Comparison of ENCODE assay signal across 28 mouse cellular contexts in the genomic region with DNA sequence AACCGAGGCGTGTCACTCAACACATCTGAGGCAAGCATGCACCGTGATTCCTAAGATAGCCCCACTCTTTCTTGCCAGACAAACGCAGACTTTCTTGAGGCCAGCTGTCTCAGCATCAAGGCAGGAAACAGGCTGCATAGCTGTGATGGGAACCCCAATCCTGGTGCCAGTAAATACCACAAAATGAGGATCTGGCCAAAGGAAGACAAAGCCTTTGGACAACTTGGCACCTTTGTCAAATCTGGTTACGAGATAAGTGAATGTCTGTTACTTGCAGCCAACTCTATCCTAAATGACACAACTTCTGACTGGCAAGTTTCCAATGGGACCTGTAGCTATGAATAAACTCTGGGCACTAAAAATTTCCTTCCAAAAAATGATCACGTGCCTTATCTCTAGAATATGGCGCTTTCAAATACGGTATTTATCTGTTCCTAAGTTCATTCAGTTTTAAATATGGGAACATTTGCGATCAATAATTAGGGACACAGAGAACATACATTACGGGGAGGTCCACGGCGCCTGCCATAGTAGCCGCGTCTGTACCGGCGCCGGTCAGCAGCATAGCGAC. TPM values are rescaled to one million over a fixed set of nuclear protein-coding genes. Genes with fewer than 3 reads are reported as not detected.
A peak's percentile ranks its signal among the peaks of the same experiment; 100 is the strongest.
DNase-seq lines count a peak whose midpoint lies in the region; ATAC-seq and TF ChIP-seq lines count a peak whose summit lies in the region.
"Had no signal": no experiment of that assay in that cellular context is flagged by ENCODE, and none has a peak within 500 bp of the region (broad histone marks: within the 10 kb centered on the region; RNA-seq: fewer than 3 reads in every experiment).

No protein-coding gene starts in this region.

- DNase-seq in heart, adult 11 months = peak; percentile 82
- DNase-seq in heart, postnatal 4 days = no peak
- DNase-seq in MEL (ENCODE audit: low read depth, low spot score) = peak; percentile 51
- DNase-seq in Muller cell, postnatal 12 days (ENCODE audit: inconsistent ontology term) = peak; percentile 65
- DNase-seq in cerebellum, postnatal 36 days = no peak
- DNase-seq in stomach, postnatal 0 days (ENCODE audit: low spot score) = no peak
- DNase-seq: adrenal gland, adult 2 months; cerebellum, adult 18-20 months; cerebellum, adult 9-10 months; cerebellum, postnatal 14 days; embryo, embryonic 11 days; gastrocnemius, postnatal 10 days; heart, adult 18-20 months; kidney, adult 2 months had no signal

- no peak overlapping the region for H3K4me3 ChIP-seq in MEL (ENCODE audit: control insufficient read depth in 1 of 2, insufficient read depth in 1 of 2, low read depth in 2 of 2, low read length in 2 of 2)
- H3K4me3 ChIP-seq in stomach, postnatal 0 days (ENCODE audit: low read depth, low read length) = no peak overlapping the region
- H3K4me3 ChIP-seq: embryonic facial prominence, embryonic 10.5 days; embryonic facial prominence, embryonic 13.5 days; erythroblast, embryonic 14.5 days; forebrain, embryonic 12.5 days; forebrain, embryonic 15.5 days; heart, embryonic 10.5 days; heart, embryonic 13.5 days had no signal

- no peak overlapping the region for H3K4me2 ChIP-seq in stomach, postnatal 0 days (replicated peaks; ENCODE audit: low read depth)
- H3K4me2 ChIP-seq: embryonic facial prominence, embryonic 13.5 days; forebrain, embryonic 12.5 days; forebrain, embryonic 15.5 days; heart, embryonic 13.5 days; hindbrain, embryonic 14.5 days had no signal

- H3K27me3 ChIP-seq in MEL (ENCODE audit: control insufficient read depth in 1 of 2, insufficient read depth in 2 of 2, low read length in 2 of 2) = no peaks in the 10 kb centered on the region
- no peaks in the 10 kb centered on the region for H3K27me3 ChIP-seq in stomach, postnatal 0 days (ENCODE audit: control insufficient read depth, insufficient read depth, low read length)
- H3K27me3 ChIP-seq: embryonic facial prominence, embryonic 13.5 days; forebrain, embryonic 12.5 days; forebrain, embryonic 15.5 days; heart, embryonic 13.5 days; Patski had no signal

- 0 out of 2 replicates have a peak overlapping the region, but pooled peaks have one; percentile 12 for H3K27ac ChIP-seq in MEL (ENCODE audit: control insufficient read depth, low read depth, low read length)
- no peak overlapping the region for H3K27ac ChIP-seq in stomach, postnatal 0 days (replicated peaks)
- H3K27ac ChIP-seq: embryonic facial prominence, embryonic 10.5 days; embryonic facial prominence, embryonic 13.5 days; forebrain, embryonic 12.5 days; forebrain, embryonic 15.5 days; heart, embryonic 10.5 days; heart, embryonic 13.5 days; hindbrain, embryonic 14.5 days; hindbrain, postnatal 0 days had no signal

- H3K9me3 ChIP-seq in MEL (replicated peaks; ENCODE audit: insufficient read depth, low read length) = no peaks in the 10 kb centered on the region
- no peaks in the 10 kb centered on the region for H3K9me3 ChIP-seq in stomach, postnatal 0 days (ENCODE audit: control insufficient read depth, low read length)
- H3K9me3 ChIP-seq: embryonic facial prominence, embryonic 10.5 days; embryonic facial prominence, embryonic 13.5 days; forebrain, embryonic 12.5 days; forebrain, embryonic 15.5 days; heart, embryonic 10.5 days; heart, embryonic 13.5 days had no signal

- no peak for TF ChIP-seq RAD21 in MEL (IDR thresholded peaks at IDR 0.05; ENCODE audit: low read depth, low read length)

- 92% methylated on average over 18 of the region's 18 CpGs for WGBS in stomach, postnatal 0 days

- peak; percentile 47 for ATAC-seq in megakaryocyte progenitor cell, adult 5-6 weeks (replicated peaks; ENCODE audit: poor library complexity)
- ATAC-seq in stomach, postnatal 0 days (ENCODE audit: low FRiP score, low TSS enrichment) = no peak
- ATAC-seq: CD4-positive, CD25-positive, alpha-beta regulatory T cell, adult 4 months; forebrain, embryonic 15.5 days; hindbrain, postnatal 0 days; inflammation-experienced regulatory T-cells, adult 6 months; intestine, embryonic 16.5 days; Patski had no signal

- H3K79me2 ChIP-seq in MEL (ENCODE audit: control insufficient read depth, insufficient read depth, low read length, poor library complexity) = peaks cover 65% of the 10 kb centered on the region

- H3K36me3 ChIP-seq in MEL (ENCODE audit: control insufficient read depth in 1 of 2, insufficient read depth in 2 of 2, low read length in 2 of 2) = peaks cover 60 to 64% of the 10 kb centered on the region in 2 experiments
- peaks cover 14% of the 10 kb centered on the region; the same call in 1 of the 2 replicates for H3K36me3 ChIP-seq in stomach, postnatal 0 days (ENCODE audit: control insufficient read depth, insufficient read depth, low read length)

- H3K9ac ChIP-seq in MEL (ENCODE audit: control insufficient read depth, low read depth, low read length, poor library complexity, severe bottlenecking) = no peak overlapping the region
- H3K9ac ChIP-seq in stomach, postnatal 0 days (ENCODE audit: low read length) = no peak overlapping the region
- H3K9ac ChIP-seq: embryonic facial prominence, embryonic 13.5 days; forebrain, embryonic 12.5 days; forebrain, embryonic 15.5 days; heart, embryonic 13.5 days; hindbrain, embryonic 14.5 days had no signal

- peaks cover 19 to 25% of the 10 kb centered on the region in 2 experiments for H3K4me1 ChIP-seq in MEL (ENCODE audit: control insufficient read depth in 1 of 2, insufficient read depth in 2 of 2, low read length in 2 of 2)
- 0 out of 2 replicates have a peak, but pooled peaks cover 4% of the 10 kb centered on the region for H3K4me1 ChIP-seq in stomach, postnatal 0 days (replicated peaks; ENCODE audit: control insufficient read depth, insufficient read depth)

- no peak for TF ChIP-seq POLR2A in MEL (IDR thresholded peaks at IDR 0.05; ENCODE audit: control insufficient read depth in 1 of 2, insufficient read depth in 1 of 2, low read depth in 1 of 2, low read length in 2 of 2, poor library complexity in 1 of 2)

- no peak for TF ChIP-seq CTCF in MEL (IDR thresholded peaks at IDR 0.05 in 2 of 3, conservative IDR thresholded peaks at IDR 0.05 in 1 of 3; ENCODE audit: control insufficient read depth in 1 of 3, insufficient read depth in 1 of 3, low read depth in 2 of 3, low read length in 3 of 3, poor library complexity in 1 of 3, severe bottlenecking in 1 of 3)
- TF ChIP-seq CTCF in stomach, postnatal 0 days (IDR thresholded peaks at IDR 0.05; ENCODE audit: low read depth) = no peak

- TF ChIP-seq EP300 in MEL (IDR thresholded peaks at IDR 0.05; ENCODE audit: low read depth in 1 of 2, low read length in 2 of 2) = peak; percentile 36 to 66; a peak in 3 of 4 replicates
- TF ChIP-seq EP300 in stomach, postnatal 0 days (optimal IDR thresholded peaks at IDR 0.05) = no peak

TF ChIP-seq in MEL, 35 proteins besides CTCF, POLR2A, EP300 and RAD21 (continues in another document):
- no peak for TF ChIP-seq SMC3 (IDR thresholded peaks at IDR 0.05; ENCODE audit: low read depth, low read length)
- no peak for TF ChIP-seq MAZ (IDR thresholded peaks at IDR 0.05; ENCODE audit: low read depth, low read length)
- TF ChIP-seq E2F4 (IDR thresholded peaks at IDR 0.05; ENCODE audit: borderline replicate concordance, low read depth, low read length) = no peak
- TF ChIP-seq ZKSCAN1 (IDR thresholded peaks at IDR 0.05; ENCODE audit: low read depth, low read length) = no peak
- peak; percentile 16; the same call in 1 of the 2 replicates for TF ChIP-seq RCOR1 (IDR thresholded peaks at IDR 0.05; ENCODE audit: low read depth, low read length)
- TF ChIP-seq TCF12 (IDR thresholded peaks at IDR 0.05; ENCODE audit: low read depth, low read length) = peak; percentile 65; the same call in 1 of the 2 replicates
- TF ChIP-seq GABPA (IDR thresholded peaks at IDR 0.05; ENCODE audit: low read depth, low read length) = no peak
- TF ChIP-seq ZMIZ1 (IDR thresholded peaks at IDR 0.05; ENCODE audit: low read depth, low read length) = no peak
- no peak for TF ChIP-seq ZNF384 (IDR thresholded peaks at IDR 0.05; ENCODE audit: low read depth, low read length)
- no peak for TF ChIP-seq MAFK (IDR thresholded peaks at IDR 0.05; ENCODE audit: borderline replicate concordance, low read depth, low read length)
- TF ChIP-seq MEF2A (IDR thresholded peaks at IDR 0.05; ENCODE audit: extremely low read depth, insufficient replicate concordance, low read depth, low read length, poor library complexity, severe bottlenecking) = 0 out of 2 replicates have a peak, but pooled peaks have one; percentile 19
- no peak for TF ChIP-seq POLR2AphosphoS2 (IDR thresholded peaks at IDR 0.05; ENCODE audit: low read length)
- TF ChIP-seq GATA1 (IDR thresholded peaks at IDR 0.05; ENCODE audit: low read depth, low read length) = peak; percentile 37; the same call in 1 of the 2 replicates
- TF ChIP-seq NELFE (IDR thresholded peaks at IDR 0.05; ENCODE audit: low read depth, low read length) = no peak
- peak; percentile 83 for TF ChIP-seq BHLHE40 (IDR thresholded peaks at IDR 0.05; ENCODE audit: borderline replicate concordance, low read depth, low read length)
- no peak for TF ChIP-seq KAT2A (conservative IDR thresholded peaks at IDR 0.05; ENCODE audit: low read depth, low read length)
- TF ChIP-seq MAX (IDR thresholded peaks at IDR 0.05; ENCODE audit: low read length) = no peak
- TF ChIP-seq UBTF (IDR thresholded peaks at IDR 0.05; ENCODE audit: borderline replicate concordance, insufficient read depth, low read depth, low read length) = no peak
- no peak for TF ChIP-seq ELF1 (IDR thresholded peaks at IDR 0.05; ENCODE audit: low read depth, low read length)
- TF ChIP-seq MYC (IDR thresholded peaks at IDR 0.05; ENCODE audit: low read depth, low read length) = no peak
- peak; percentile 46; the same call in 1 of the 2 replicates for TF ChIP-seq TAL1 (IDR thresholded peaks at IDR 0.05; ENCODE audit: low read length)

RNA-seq across cellular contexts. Expression of a gene that starts 9.3 kb away (rescaled TPM):
- 100 to 1,000 TPM; 274 to 277 TPM for total RNA-seq in heart, postnatal 4 days (2021)
- 575 and 609 TPM in 2 replicates for total RNA-seq in MEL (2012; rRNA removed)
- polyA plus RNA-seq in MEL (2012; ENCODE audit: insufficient read depth in 1 of 2, insufficient read length in 2 of 2, low read depth in 1 of 2, low replicate concordance in 2 of 2, missing spikeins in 1 of 2) = 1,000 to 10,000 TPM in 1 of 2 experiments, 100 to 1,000 TPM in 1; 105 to 1,042 TPM
- 568 and 581 TPM in 2 replicates for total RNA-seq in megakaryocyte progenitor cell, adult 5-6 weeks (2015)
- 577 and 593 TPM in 2 replicates for total RNA-seq in megakaryocyte progenitor cell, adult 5-6 weeks (2017)
- polyA plus RNA-seq in stomach, postnatal 0 days (2015; fragmentation: Nextera tagmentation; extraction: Ambion mirVana) = 67.0 and 93.9 TPM in 2 replicates

RNA-seq across cellular contexts. Expression of a gene that starts 25.5 kb away (rescaled TPM):
- total RNA-seq in heart, postnatal 4 days (2021) = under 1 TPM; 0.21 to 0.36 TPM
- 0.12 and 0.20 TPM in 2 replicates for total RNA-seq in MEL (2012; rRNA removed)
- polyA plus RNA-seq in MEL (2012; ENCODE audit: insufficient read depth in 1 of 2, insufficient read length in 2 of 2, low read depth in 1 of 2, low replicate concordance in 2 of 2, missing spikeins in 1 of 2) = under 1 TPM in 1 of 2 experiments, not detected in 1; 0.11 TPM
- 0.24 and 0.32 TPM in 2 replicates for total RNA-seq in megakaryocyte progenitor cell, adult 5-6 weeks (2015)
- 0.08 and 0.17 TPM in 2 replicates for total RNA-seq in megakaryocyte progenitor cell, adult 5-6 weeks (2017)
- 15.8 and 16.4 TPM in 2 replicates for polyA plus RNA-seq in stomach, postnatal 0 days (2015; fragmentation: Nextera tagmentation; extraction: Ambion mirVana)
- polyA plus RNA-seq: adrenal gland, adult 2 months; CD4-positive, CD25-positive, alpha-beta regulatory T cell, adult 4 months; erythroblast, embryonic 14.5 days; inflammation-experienced regulatory T-cells, adult 6 months had no signal

Comparison
In these comparisons a context has a peak if more than half of its experiments do, and no peak if none do; other contexts are left out.
1. DNase-seq: peak in heart, adult 11 months (single experiment), MEL (single experiment) and Muller cell, postnatal 12 days (single experiment); none in heart, postnatal 4 days (single experiment), cerebellum, postnatal 36 days (0 of 2) and stomach, postnatal 0 days (single experiment).